Mouse (Mus musculus): ENCODE data around the gene Slitrk4. TPM values are rescaled to one million over a fixed set of nuclear protein-coding genes. Genes with fewer than 3 reads are reported as not detected.

Gene Slitrk4
- total RNA-seq (2023; ENCODE audit: inconsistent age) = not detected in 4 replicates

GRCm38 (mm10) chrX:64276290-64277125 lies at the start of gene Slitrk4:
Slitrk4 (minus strand) TSS chrX:64276996.

Other genes with a start within 250 kb of the Slitrk4 start
- gene Gm6760, start 124.8 kb downstream of the Slitrk4 start, total RNA-seq (2023; ENCODE audit: inconsistent age) = not detected in 4 replicates
- not detected in 4 replicates for gene 3830417A13Rik, start 103.4 kb downstream of the Slitrk4 start, total RNA-seq (2023; ENCODE audit: inconsistent age)

Measured in B cell, adult (primary cell).